Mouse (Mus musculus): ENCODE results near the gene Prrg2.
"Not testable (repeated sequence)": the region's sequence is repeated elsewhere in the genome, so short reads cannot be mapped to it uniquely, and the experiment has no call there.

Gene Prrg2

GRCm38 (mm10) chr7:45062239-45062835, at the start of gene Prrg2, which contains the start of gene Nosip:
Gene Prrg2, minus strand, starts transcription at chr7:45062677.
Gene Nosip, plus strand, starts transcription at chr7:45062429.
- DNase-seq (ENCODE audit: low spot score in 2 of 2) = peak; percentile 94 to 96

- no peak for DNase-seq (ENCODE audit: low spot score in 2 of 2)
Observed at GRCm38 (mm10) chr7:45111940-45112339, 49.5 kb upstream of the Prrg2 start.

- not testable (repeated sequence) for DNase-seq (ENCODE audit: low spot score in 2 of 2)
Observed at GRCm38 (mm10) chr7:45110089-45110488, 47.6 kb upstream of the Prrg2 start.

GRCm38 (mm10) chr7:45107052-45107645, 44.7 kb upstream of the Prrg2 start:
- DNase-seq (ENCODE audit: low spot score in 2 of 2) = no peak

- DNase-seq (ENCODE audit: low spot score in 2 of 2) = no peak
Observed at GRCm38 (mm10) chr7:45106441-45106840, 44.0 kb upstream of the Prrg2 start.

GRCm38 (mm10) chr7:45105491-45105890, 43.0 kb upstream of the Prrg2 start:
- no peak for DNase-seq (ENCODE audit: low spot score in 2 of 2)

GRCm38 (mm10) chr7:45104941-45105340, 42.5 kb upstream of the Prrg2 start:
- no peak for DNase-seq (ENCODE audit: low spot score in 2 of 2)

GRCm38 (mm10) chr7:45103652-45104180, 41.2 kb upstream of the Prrg2 start, which contains the start of gene Fcgrt:
Gene Fcgrt, minus strand, starts transcription at chr7:45103851.
- DNase-seq (ENCODE audit: low spot score in 2 of 2) = peak in 1 of 2 experiments; percentile 54

- no peak for DNase-seq (ENCODE audit: low spot score in 2 of 2)
Observed at GRCm38 (mm10) chr7:45102940-45103585, 40.6 kb upstream of the Prrg2 start.

GRCm38 (mm10) chr7:45102441-45102840, 40.0 kb upstream of the Prrg2 start:
- no peak for DNase-seq (ENCODE audit: low spot score in 2 of 2)

GRCm38 (mm10) chr7:45100046-45100445, 37.6 kb upstream of the Prrg2 start:
- no peak for DNase-seq (ENCODE audit: low spot score in 2 of 2)

- no peak for DNase-seq (ENCODE audit: low spot score in 2 of 2)
Observed at GRCm38 (mm10) chr7:45098541-45099240, 36.2 kb upstream of the Prrg2 start.

GRCm38 (mm10) chr7:45097479-45097878, 35.0 kb upstream of the Prrg2 start:
- DNase-seq (ENCODE audit: low spot score in 2 of 2) = no peak

- DNase-seq (ENCODE audit: low spot score in 2 of 2) = not testable (repeated sequence)
Observed at GRCm38 (mm10) chr7:45095965-45096364, 33.5 kb upstream of the Prrg2 start.

GRCm38 (mm10) chr7:45095367-45095766, 32.9 kb upstream of the Prrg2 start:
- DNase-seq (ENCODE audit: low spot score in 2 of 2) = no peak

- no peak for DNase-seq (ENCODE audit: low spot score in 2 of 2)
Observed at GRCm38 (mm10) chr7:45094121-45094520, 31.6 kb upstream of the Prrg2 start.

- no peak for DNase-seq (ENCODE audit: low spot score in 2 of 2)
Observed at GRCm38 (mm10) chr7:45093516-45093905, 31.0 kb upstream of the Prrg2 start.

- DNase-seq (ENCODE audit: low spot score in 2 of 2) = no peak
Observed at GRCm38 (mm10) chr7:45092828-45093515, 30.5 kb upstream of the Prrg2 start.

- DNase-seq (ENCODE audit: low spot score in 2 of 2) = peak in 1 of 2 experiments; percentile 15
Observed at GRCm38 (mm10) chr7:45092048-45092447, 29.6 kb upstream of the Prrg2 start, which contains the start of gene Rcn3. Gene Rcn3, minus strand, starts transcription at chr7:45092221.

- DNase-seq (ENCODE audit: low spot score in 2 of 2) = no peak
Observed at GRCm38 (mm10) chr7:45091001-45091990, 28.8 kb upstream of the Prrg2 start.

Data from frontal cortex, postnatal 36 days (tissue).